Mouse (Mus musculus): ENCODE results near the gene Ercc1.

Ercc1 gene

DNA sequence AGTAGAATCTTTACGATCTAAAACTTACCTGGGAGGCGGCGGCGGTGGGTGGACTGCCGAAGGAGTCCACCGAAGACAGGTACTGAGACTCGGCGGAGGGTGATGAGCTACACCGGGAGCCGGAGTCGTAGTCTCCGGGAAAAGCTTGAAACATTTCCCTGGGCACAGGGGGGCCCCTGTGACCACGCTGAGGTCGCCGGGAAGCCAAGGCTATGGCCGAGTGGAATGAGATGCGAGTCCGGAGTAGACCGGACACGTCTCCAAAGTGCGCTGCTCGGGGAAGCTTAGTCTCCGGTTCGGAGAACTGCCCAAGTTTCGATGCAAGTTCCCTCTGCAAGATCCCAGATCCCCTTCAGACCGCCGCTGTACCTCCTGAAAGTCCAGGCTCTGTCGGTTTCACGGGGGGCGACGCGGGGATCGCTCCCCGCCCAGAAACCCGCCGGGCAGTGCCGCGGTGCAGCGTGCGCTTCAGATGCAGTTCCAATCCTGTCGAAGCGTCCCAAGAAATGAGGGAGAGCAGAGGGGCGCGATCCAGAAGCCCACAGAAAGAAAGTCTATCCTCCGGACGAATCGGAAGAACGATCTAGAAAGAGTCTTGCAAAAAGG is 35.2 kb upstream of the Ercc1 start:
- no peak for DNase-seq (ENCODE audit: low spot score)

DNA sequence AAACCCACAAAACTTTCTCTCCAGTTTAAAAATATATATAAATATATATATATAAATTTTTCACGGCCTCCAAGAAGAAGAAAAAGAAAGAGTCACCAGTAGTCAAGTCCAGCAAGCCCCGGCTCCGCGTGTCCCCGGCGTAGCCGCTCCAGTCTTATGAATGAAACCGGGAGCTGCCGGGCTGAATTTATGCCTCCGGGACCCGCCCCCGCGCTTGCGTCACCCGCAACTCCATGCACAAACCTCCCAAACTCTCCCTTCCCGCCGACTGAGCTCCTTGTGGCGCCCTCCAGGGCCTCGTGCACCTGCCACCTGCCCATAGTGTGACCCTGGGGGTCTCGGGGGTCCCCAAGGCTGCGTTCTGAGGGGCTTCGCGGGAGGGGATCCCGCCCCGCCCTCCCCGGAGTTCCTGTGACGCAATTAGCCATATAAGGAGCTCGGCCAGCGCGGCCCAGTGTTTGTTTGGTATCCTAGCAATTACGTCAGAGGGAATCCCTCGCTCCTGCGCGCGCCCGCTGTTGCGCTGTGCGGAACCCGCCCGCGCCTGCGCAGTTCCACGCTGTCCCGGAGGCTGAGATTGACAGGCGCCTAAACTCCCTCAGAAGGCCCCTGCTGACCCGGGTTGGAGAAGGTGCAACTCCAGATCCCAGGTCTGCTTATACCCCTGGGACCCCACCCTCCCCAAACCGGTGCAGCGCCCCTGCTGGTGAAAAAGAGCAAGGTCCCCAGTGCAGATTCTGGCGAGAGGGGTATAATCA is 34.5 kb upstream of the Ercc1 start, which contains the start of gene Fosb:
Gene Fosb (minus strand): TSS at position 168 of the 758 bp plus-strand sequence.
- DNase-seq (ENCODE audit: low spot score) = peak; percentile 97

DNA sequence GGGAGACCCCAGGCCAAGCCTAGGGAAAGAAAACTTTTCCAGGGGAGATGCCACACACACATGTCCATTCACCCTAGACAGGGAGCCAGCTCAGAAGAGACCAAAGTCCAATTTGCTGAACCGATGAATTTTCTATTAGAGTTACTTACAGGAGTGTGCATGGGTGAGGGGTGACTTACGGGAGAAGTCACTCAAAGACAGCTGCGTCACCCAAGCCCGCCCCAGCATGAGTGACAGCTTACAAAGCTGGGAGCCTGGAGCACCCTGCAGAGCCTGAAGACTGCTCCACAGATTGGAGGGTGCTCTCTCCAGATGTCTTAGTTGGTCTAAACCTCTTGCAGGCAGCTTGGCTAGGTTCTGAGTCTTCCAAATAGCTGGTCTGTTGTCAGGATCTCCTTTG is 32.6 kb upstream of the Ercc1 start:
- no peak for DNase-seq (ENCODE audit: low spot score)

DNA sequence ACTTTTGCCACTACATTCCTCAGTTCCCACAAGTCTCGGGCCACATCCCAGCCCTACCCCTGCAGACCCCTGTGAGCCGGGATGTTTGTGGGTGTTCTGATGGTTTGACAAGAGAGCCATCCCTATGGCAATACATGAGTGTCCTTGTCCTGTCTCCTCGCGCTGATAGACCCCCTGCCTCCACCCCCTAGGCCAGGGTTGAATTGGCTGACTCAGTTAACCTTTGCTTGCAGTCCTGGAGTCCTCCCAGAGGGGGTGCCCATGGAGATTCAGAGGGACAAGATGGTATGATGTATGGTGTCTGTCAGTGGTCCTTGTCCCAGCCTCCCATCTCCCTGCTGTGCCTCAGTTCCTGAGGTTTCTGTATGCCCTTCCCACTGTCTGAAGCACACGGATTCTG is 30.5 kb upstream of the Ercc1 start:
- DNase-seq (ENCODE audit: low spot score) = no peak

DNA sequence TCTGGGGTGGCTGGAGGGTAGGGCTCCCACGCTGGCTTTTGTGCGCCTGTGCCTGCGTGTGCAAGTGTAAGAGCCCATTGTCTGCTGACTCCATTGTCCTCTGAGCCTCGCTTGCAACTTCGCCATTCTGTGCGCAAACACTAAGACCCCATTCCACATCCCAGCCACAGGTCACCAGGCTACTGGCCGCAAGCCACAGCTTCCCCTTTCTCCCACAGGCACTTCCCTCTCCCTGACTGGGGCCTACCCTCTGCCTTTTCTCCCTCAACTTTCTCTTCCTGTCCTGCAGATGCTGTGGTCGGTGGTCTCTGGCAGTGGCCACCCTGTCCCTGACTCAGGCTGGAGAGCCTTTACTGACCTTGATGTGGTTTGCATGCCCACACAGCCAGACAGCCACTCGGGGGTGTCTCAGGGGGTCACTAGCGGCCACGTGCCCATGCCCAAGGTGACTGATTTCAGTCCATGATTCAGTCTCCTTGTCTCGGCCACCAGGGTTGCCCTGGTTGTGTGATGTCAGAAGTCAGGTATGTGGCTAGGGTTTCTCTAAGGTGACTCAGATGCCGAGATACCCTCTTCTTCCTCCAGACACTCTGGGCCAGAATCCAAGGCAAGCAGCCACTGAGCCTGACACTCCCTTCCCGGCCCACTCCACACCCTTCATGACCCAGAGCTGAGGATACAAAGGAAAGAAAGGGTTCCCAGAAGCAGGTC is 28.0 kb upstream of the Ercc1 start:
- DNase-seq (ENCODE audit: low spot score) = peak; percentile 63

DNA sequence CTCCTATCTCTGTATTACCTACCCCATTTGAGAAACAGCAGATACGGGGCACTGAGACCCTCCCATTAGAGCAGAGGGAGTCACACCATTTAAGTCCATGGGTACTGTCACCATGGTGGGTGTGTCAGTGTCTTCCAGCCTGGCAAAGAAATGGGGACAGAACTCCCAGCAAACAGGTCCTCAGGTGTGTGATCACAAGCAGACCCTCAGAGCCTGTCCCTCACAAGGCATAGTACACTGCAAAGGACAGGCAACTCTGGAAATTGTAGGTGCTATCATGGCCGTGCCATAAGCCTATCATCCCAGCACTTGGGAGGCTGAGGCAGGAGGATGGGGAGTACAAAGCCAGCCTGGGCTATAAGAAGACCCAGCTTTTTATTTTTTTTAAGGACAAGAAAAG is 26.4 kb upstream of the Ercc1 start:
- DNase-seq (ENCODE audit: low spot score) = no peak

DNA sequence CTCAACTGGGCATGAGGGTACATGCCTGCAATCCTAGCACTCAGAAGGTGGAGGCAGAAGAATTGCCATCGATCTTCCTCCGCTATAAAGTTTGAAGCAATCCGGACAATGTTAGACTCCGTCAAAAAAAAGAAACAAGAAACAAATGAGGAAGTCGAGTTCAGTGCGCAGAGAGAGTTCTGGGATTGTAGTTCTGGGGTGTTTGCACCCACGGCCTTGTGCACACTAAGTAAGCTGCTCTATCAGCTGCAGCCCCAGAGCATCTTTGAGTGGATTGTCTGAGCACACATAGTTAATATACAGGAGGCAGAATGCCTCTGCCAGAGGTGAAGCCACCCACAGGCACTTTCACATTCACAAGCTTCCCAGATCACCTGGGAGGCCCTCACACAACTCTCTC is 25.9 kb upstream of the Ercc1 start:
- DNase-seq (ENCODE audit: low spot score) = no peak

DNA sequence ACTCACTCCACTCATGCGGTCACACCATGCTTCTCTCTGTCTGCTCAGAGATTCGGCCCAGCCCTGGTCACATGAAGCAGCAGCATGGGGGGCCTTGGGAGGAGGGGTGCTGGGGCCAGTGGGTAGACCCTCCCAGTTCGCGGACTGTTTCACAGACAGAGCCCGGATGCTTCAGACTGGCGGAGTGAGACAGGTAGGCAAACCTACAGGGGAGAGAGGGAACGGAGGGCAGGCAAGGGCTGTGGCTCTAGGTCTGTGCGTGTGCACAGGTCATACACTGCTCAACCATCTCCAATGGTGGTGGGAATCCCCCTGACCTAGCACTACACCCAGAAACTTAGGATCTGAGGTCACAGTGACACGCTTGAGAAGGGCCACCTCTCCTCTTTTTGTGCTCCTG is 25.1 kb upstream of the Ercc1 start:
- no peak for DNase-seq (ENCODE audit: low spot score)

DNA sequence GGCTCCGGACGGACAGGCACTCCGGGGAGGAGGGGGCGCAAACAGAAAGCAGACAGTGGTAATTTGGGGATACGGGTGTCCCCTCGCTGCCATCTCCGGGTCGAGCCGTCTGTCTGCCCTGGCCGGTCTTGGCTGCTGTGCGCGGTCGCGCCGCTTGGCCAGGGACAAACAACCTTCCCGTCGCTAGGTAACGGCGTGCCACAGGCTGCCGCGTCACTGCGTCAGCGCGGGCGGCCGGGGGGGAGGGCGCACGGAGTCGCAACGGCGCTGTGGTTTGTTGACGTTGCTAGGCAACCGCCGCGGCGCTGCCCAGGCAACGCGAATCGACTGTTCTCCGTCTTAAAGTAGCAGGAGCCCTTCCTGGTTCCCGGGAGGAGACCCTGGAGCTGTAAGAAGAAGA is 24.7 kb upstream of the Ercc1 start:
- DNase-seq (ENCODE audit: low spot score) = peak; percentile 98

DNA sequence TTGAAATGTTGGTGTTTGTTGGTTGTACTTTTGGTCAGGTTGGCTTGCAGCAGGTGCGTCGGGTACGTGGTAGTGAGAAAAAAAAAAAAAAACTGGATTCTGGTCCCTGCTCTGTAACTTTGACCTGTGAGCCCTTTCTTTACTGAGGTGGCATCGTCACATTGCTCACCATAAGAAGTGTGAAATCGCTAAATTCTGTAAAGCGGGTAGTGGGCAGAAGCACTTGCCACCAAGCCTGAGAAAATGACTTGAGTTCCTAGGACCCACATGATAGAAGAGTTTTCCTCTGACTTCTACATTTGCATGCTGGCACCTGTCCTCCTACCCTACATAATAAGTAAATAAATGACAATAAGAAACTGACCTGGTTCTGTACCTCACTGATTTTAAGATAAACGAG is 23.9 kb upstream of the Ercc1 start:
- no peak for DNase-seq (ENCODE audit: low spot score)

DNA sequence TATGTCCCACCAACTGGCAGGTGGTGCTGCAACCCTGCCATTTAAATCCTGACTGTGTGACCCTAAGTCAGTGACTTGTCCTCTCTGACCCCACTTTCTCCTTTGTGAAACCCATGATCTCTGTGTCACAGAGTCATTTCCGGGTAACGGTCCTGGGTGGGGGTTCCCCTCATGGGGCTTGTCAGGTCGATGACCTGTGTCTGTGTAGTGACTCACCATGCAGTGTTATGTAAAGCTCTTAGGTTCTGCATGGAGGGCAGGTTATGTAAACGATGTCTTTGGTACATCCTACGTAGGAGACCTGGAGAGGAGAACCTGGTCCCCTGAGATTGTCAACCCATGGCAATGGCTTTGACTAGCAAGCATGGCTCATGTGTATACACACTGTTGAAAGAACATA is 23.1 kb upstream of the Ercc1 start:
- peak; percentile 64 for DNase-seq (ENCODE audit: low spot score)

DNA sequence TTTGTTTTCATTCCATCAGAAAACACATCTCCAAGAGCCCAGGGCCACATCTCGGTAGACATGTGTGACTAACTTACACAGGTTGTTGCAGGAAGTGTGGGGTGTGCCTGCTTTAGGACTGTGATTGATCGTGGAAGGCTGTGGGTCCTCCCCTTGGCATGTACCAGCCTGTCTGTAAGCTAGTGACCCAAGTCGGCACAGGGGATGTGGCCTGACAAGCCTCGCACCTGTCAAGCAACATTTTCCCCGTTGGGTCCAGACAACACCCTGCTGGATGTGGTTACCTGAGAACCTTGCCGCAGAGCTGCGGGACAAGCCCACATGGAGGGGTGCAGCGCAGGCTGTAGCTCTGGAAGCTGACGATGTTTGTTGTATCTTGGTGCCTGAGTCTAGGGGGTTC is 22.1 kb upstream of the Ercc1 start:
- DNase-seq (ENCODE audit: low spot score) = no peak

DNA sequence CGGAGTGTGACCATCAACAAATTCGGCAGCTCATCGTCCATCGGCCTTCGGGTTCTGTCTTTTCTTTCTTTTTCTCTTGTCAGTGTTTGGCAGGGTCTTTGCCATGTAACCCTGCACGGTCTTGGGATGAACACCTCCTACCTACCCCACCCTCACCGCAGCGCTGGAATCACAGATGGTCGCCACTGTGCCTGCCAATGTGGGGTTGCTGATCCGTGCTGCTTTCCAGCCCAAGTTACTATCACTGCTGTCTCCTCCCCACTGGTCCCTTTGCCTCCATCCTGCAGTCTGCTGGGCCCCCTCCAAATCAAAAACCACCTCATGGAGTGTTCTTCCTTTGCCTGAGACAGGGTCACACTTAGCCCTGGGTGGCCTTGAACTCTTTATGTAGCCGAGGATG is 20.4 kb upstream of the Ercc1 start:
- DNase-seq (ENCODE audit: low spot score) = no peak

DNA sequence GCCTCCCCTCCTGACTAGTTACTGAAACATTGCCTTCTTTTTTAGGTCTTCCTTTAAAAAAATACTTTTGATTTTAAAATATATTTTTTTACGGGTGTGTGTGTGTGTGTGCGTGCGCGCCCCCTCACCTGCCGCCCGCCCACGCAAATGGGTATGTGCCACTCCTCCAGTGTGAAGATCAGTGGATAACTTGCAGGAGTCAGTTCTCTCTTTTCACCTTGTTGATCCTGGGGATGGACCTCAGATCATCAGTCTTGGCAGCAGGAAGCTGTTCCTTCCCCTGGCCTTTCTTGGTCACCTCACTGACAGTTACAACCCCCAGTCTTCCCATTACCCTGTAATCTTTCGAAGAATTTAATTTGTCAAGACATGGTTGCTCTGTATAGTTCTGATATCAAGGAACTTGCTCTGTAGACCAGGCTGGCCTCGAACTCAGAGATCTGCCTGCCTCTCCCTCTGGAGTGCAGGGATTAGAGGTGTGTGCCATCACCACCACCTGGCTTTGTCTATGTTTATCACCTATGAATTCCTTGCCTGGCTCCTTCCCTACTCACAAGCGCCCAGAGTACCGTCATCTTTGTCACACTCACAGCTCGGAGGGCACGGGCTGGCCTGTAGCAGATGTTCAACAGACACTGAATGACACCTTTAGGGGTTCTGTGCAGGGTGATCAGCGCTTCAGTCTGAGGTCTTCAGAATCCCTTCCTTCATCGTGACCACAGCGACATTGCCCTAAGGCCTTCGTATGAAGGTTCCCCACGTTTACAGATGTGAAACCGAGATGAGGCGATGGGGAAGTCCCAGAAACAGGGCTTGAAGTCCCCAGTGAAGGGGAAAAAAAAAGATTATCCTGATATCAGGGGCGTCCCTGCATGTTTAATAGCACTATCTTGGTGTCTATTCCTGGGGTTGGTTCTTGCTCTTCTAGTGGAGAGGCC is 19.0 kb upstream of the Ercc1 start:
- no peak for DNase-seq (ENCODE audit: low spot score)

DNA sequence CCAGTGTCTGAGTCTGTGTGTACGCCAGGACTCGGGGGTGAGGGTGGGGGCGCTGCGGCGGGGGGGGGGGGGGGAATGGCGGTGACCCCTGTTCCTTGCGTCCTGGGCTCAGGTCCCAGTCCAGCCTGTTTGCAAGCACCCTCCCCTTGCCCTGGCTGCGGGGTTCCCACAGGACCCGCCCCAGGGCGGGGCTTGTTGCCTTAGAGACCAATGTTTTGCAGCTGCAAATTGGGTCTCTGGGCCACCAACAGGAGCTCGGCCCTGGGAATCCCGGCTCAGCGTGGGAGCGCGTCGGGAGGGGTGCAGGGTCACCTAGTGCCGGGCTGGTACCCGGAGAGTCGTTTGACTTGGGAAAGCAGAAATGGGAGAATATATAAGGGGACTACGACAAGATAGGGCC is 18.2 kb upstream of the Ercc1 start:
- peak; percentile 93 for DNase-seq (ENCODE audit: low spot score)

DNA sequence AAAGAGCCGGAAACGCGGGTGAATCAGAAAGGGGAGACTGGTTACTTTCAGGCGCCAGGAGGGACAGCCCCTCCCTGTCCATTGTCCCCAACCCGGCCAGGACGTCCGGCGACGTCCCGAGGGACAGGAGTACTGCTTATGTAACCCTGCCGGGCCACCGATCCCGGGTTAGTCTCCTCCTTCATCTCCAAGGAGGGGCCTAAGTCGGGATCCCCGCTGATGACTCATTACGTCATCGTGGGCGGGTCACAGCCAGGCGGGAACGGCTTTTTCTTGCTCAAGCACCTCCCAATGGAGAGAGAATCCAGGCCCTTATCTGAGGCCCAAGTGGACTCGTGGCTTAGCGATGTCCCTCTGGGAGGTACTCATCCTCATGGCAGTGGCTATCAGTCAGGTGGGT is 17.4 kb upstream of the Ercc1 start:
- DNase-seq (ENCODE audit: low spot score) = peak; percentile 96

DNA sequence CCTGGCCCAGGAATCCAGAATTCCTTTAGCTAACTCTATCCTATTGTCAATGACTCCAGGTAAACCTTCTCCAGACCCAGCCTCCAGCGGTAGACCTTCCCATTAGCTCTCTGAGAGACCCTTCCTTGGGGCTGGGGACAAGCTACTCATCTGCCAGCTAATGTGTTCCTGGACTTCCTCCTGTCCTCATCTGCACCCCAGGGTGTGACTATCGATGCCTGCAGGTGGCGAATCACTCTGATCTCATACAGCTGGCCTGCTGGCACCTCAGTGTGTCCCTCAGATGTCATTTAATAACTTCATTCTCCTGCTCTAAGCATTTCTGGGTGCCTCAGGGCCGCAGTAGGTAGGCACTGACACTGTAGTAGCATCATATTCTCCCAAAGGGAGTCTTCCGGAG is 16.8 kb upstream of the Ercc1 start:
- DNase-seq (ENCODE audit: low spot score) = no peak

DNA sequence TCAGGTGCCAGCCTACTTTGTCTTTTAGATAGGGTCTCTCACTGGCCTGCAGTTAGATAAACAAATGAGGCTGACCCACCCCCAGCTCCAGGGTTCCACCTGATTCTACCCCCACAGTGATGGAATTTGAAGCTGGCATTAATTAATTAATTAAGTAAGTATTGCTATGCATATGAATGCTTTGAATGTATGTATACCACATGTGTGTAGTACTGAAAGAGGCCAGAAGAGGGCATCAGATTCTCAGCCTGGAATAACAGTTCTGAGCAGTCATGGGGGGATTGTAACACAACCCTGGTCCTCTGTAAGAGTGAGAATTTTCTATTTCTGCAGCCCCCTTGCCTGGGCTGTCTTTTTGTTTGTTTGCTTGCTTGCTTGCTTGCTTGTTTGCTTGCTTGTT is 16.2 kb upstream of the Ercc1 start:
- no peak for DNase-seq (ENCODE audit: low spot score)

DNA sequence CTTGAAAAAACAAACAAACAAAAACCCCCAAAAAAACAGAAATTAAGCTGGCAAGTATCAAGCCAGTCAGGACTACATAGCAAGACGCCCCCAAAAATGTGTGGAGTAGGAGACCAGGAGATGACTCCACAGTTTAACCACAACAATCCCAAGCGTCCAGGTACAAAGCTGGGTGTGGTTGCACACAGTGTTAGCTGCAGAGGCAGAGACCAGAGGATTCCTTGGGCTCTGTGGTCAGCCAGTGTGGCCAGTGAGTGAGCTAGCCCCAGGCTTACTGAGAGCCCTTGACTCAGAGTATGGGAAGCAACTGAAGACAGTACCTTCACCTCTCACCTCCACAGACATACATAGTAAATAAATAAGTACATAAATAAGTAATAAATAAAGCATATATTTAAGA is 12.7 kb upstream of the Ercc1 start:
- no peak for DNase-seq (ENCODE audit: low spot score)

DNA sequence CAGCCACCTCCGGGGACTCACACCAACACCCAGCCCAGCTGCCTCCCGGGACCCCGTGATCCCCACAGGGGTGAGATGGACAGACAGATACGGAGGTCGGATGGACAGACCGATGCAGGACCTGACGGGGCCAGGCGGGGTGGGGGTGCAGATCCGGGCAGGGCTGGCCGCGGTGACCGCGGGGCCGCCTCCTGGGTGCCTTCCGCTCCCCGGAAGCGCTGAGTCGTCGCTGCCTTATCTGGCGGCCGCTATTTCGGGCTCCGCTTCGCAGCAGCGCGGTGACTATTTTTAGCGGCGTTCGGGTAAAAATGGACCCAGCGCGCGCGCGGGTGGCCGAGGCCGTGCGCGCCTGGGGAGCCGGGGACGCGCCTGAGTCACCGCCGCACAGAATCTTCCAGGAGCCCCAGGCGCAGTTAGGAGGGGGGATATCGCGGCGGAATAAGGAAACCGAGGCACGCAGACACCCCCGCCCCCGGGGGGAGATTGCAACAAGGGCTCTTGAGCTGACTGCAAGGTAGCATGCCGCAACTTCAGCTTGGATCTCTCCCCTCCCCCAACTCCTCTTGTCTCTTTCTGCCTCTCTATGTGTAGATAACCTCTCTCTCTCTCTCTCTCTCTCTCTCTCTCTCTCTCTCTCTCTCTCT is 11.7 kb upstream of the Ercc1 start:
- DNase-seq (ENCODE audit: low spot score) = peak; percentile 75

DNA sequence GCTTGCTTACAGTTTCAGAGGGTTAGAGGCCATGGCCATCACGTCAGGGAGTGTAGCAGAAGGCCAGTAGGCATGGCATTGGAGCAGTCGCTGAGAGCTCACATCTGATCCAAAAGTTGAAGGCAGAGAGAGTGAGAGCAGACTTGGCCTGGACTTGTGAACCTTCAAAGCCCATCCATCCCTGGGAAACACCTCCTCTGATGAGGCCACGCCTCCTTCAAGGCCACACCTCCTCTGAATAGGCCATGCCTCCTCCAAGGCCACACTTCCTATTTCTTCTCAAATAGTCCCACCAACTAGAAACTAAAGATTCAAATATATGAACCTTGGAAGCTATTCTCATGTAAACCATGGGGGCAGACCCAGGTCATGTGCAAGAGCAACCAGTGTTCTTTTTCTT is 9.0 kb upstream of the Ercc1 start:
- DNase-seq (ENCODE audit: low spot score) = no peak

DNA sequence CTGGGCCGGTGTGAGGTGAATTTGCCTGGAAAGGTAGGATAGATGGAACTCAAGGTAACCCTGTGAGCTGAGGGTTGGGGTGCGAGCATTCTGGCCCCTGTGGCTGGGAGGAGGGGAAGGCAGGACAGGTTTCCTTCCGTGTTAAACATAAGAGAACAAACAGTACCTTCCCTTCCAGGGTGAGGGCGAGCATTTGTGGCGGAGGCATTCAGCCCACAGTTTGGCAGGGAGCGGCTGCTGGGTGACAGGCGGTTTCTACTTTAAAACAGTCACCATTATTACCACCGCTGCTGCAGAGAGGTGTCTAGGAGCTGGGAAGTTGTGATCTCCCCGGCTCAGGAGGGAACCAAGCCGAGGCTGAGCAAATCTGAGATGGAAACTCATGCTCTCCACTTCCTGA is 7.5 kb upstream of the Ercc1 start:
- DNase-seq (ENCODE audit: low spot score) = no peak

Measured in lung, postnatal 25 days (tissue).